Mouse (Mus musculus): ENCODE data around the gene Tnfrsf9. TPM values are rescaled to one million over a fixed set of nuclear protein-coding genes. Genes with fewer than 3 reads are reported as not detected.

Gene Tnfrsf9
- polyA plus RNA-seq, 1 experiment from 2014 or later = 0.80 TPM

- H3K4me1 ChIP-seq (ENCODE audit: control insufficient read depth, insufficient read depth, low read length) = no peaks in the 10 kb centered on the region
Measured at GRCm38 (mm10) chr4:150975145-150975544, 60.8 kb downstream of the Tnfrsf9 start.

GRCm38 (mm10) chr4:150978156-150978910 is 64.0 kb downstream of the Tnfrsf9 start:
- Histone ChIP-seq H3K9me3 (ENCODE audit: control insufficient read depth, low read depth, low read length) (no peaks in the 10 kb centered on the region), H3K27me3 (ENCODE audit: control insufficient read depth, insufficient read depth, low read length) (no peaks in the 10 kb centered on the region), H3K4me3 (ENCODE audit: low read depth, low read length) (no peak overlapping the region), H3K27ac (ENCODE audit: low read length) (no peak overlapping the region), H3K4me2 (replicated peaks; ENCODE audit: low read depth, low read length) (no peak overlapping the region), H3K9ac (replicated peaks; ENCODE audit: low read depth, low read length) (no peak overlapping the region), H3K36me3 (ENCODE audit: control insufficient read depth, insufficient read depth, low read length) (no peaks in the 10 kb centered on the region), H3K4me1 (ENCODE audit: control insufficient read depth, insufficient read depth, low read length) (no peaks in the 10 kb centered on the region)
- 80% methylated on average over 21 of the region's 21 CpGs for WGBS
- no peak for ATAC-seq (ENCODE audit: insufficient number of reproducible peaks, insufficient read depth, low FRiP score, low read depth)

More at GRCm38 (mm10) chr4:150975145-150975544, 60.8 kb downstream of the Tnfrsf9 start:
- no peaks in the 10 kb centered on the region for H3K36me3 ChIP-seq (ENCODE audit: control insufficient read depth, insufficient read depth, low read length)
- H3K9ac ChIP-seq (replicated peaks; ENCODE audit: low read depth, low read length) = no peak overlapping the region
- H3K4me2 ChIP-seq (replicated peaks; ENCODE audit: low read depth, low read length) = no peak overlapping the region
- H3K9me3 ChIP-seq (ENCODE audit: control insufficient read depth, low read depth, low read length) = no peaks in the 10 kb centered on the region
- no peaks in the 10 kb centered on the region for H3K27me3 ChIP-seq (ENCODE audit: control insufficient read depth, insufficient read depth, low read length)
- H3K27ac ChIP-seq (ENCODE audit: low read length) = no peak overlapping the region
- 18% methylated on average over 1 of the region's 1 CpGs for WGBS
- no peak overlapping the region for H3K4me3 ChIP-seq (ENCODE audit: low read depth, low read length)
- ATAC-seq (ENCODE audit: insufficient number of reproducible peaks, insufficient read depth, low FRiP score, low read depth) = no peak

DNA sequence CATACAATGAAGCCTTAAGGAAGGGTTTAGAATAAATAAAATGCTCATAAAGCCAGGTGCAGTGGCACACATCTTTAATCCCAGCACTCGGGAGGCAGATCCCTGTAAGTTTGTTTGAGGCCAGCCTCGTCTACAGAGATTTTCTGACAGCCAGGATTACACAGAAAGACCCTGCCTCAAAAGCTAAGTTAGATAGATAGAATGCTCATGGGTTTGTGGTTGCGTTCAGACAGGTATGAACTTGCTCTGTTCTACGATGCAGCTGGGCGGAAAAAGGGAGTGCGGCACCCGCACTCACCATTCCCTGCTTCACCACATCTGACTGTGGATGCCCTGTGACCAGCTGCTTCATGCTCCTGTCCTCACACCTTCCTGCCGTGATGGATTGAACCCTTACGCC is 65.1 kb downstream of the Tnfrsf9 start:
- no peaks in the 10 kb centered on the region for H3K9me3 ChIP-seq (ENCODE audit: control insufficient read depth, low read depth, low read length)
- H3K36me3 ChIP-seq (ENCODE audit: control insufficient read depth, insufficient read depth, low read length) = no peaks in the 10 kb centered on the region
- H3K4me1 ChIP-seq (ENCODE audit: control insufficient read depth, insufficient read depth, low read length) = no peaks in the 10 kb centered on the region
- WGBS = 73% methylated on average over 9 of the region's 9 CpGs
- no peak for ATAC-seq (ENCODE audit: insufficient number of reproducible peaks, insufficient read depth, low FRiP score, low read depth)
- H3K9ac ChIP-seq (replicated peaks; ENCODE audit: low read depth, low read length) = no peak overlapping the region
- no peaks in the 10 kb centered on the region for H3K27me3 ChIP-seq (ENCODE audit: control insufficient read depth, insufficient read depth, low read length)
- H3K27ac ChIP-seq (ENCODE audit: low read length) = no peak overlapping the region
- no peak overlapping the region for H3K4me3 ChIP-seq (ENCODE audit: low read depth, low read length)
- H3K4me2 ChIP-seq (replicated peaks; ENCODE audit: low read depth, low read length) = no peak overlapping the region

- no peak overlapping the region for H3K27ac ChIP-seq (ENCODE audit: low read length)
- H3K36me3 ChIP-seq (ENCODE audit: control insufficient read depth, insufficient read depth, low read length) = no peaks in the 10 kb centered on the region
- H3K9me3 ChIP-seq (ENCODE audit: control insufficient read depth, low read depth, low read length) = no peaks in the 10 kb centered on the region
- no peak overlapping the region for H3K4me2 ChIP-seq (replicated peaks; ENCODE audit: low read depth, low read length)
- 88% methylated on average over 5 of the region's 5 CpGs for WGBS
- H3K4me1 ChIP-seq (ENCODE audit: control insufficient read depth, insufficient read depth, low read length) = no peaks in the 10 kb centered on the region
- no peak overlapping the region for H3K4me3 ChIP-seq (ENCODE audit: low read depth, low read length)
- ATAC-seq (ENCODE audit: insufficient number of reproducible peaks, insufficient read depth, low FRiP score, low read depth) = no peak
- no peaks in the 10 kb centered on the region for H3K27me3 ChIP-seq (ENCODE audit: control insufficient read depth, insufficient read depth, low read length)
- H3K9ac ChIP-seq (replicated peaks; ENCODE audit: low read depth, low read length) = no peak overlapping the region
Measured at GRCm38 (mm10) chr4:150980153-150980552, 65.8 kb downstream of the Tnfrsf9 start.

- no peak overlapping the region for H3K4me3 ChIP-seq (ENCODE audit: low read depth, low read length)
- H3K4me2 ChIP-seq (replicated peaks; ENCODE audit: low read depth, low read length) = no peak overlapping the region
- no peaks in the 10 kb centered on the region for H3K27me3 ChIP-seq (ENCODE audit: control insufficient read depth, insufficient read depth, low read length)
- no peak overlapping the region for H3K27ac ChIP-seq (ENCODE audit: low read length)
- no peaks in the 10 kb centered on the region for H3K4me1 ChIP-seq (ENCODE audit: control insufficient read depth, insufficient read depth, low read length)
- H3K9me3 ChIP-seq (ENCODE audit: control insufficient read depth, low read depth, low read length) = no peaks in the 10 kb centered on the region; the same call in 1 of the 2 replicates
- WGBS = 43% methylated on average over 6 of the region's 6 CpGs
- no peak overlapping the region for H3K9ac ChIP-seq (replicated peaks; ENCODE audit: low read depth, low read length)
- ATAC-seq (ENCODE audit: insufficient number of reproducible peaks, insufficient read depth, low FRiP score, low read depth) = no peak
- no peaks in the 10 kb centered on the region for H3K36me3 ChIP-seq (ENCODE audit: control insufficient read depth, insufficient read depth, low read length)
Measured at GRCm38 (mm10) chr4:150990148-150990547, 75.8 kb downstream of the Tnfrsf9 start.

Other genes with a start within 250 kb of the Tnfrsf9 start
- gene Errfi1, start 60.6 kb upstream of the Tnfrsf9 start, polyA plus RNA-seq (2014; fragmentation: Nextera tagmentation; extraction: Ambion mirVana) = 36.4 and 37.3 TPM in 2 replicates
- gene Park7, start 125 bp upstream of the Tnfrsf9 start, polyA plus RNA-seq (2014; fragmentation: Nextera tagmentation; extraction: Ambion mirVana) = 439 and 440 TPM in 2 replicates
- not detected in 2 replicates for gene Uts2, start 82.5 kb downstream of the Tnfrsf9 start, polyA plus RNA-seq (2014; fragmentation: Nextera tagmentation; extraction: Ambion mirVana)
- gene Per3, start 130.1 kb downstream of the Tnfrsf9 start, polyA plus RNA-seq (2014; fragmentation: Nextera tagmentation; extraction: Ambion mirVana) = 8.1 and 9.1 TPM in 2 replicates
- 97.5 and 121 TPM in 2 replicates for gene Vamp3, start 143.4 kb downstream of the Tnfrsf9 start, polyA plus RNA-seq (2014; fragmentation: Nextera tagmentation; extraction: Ambion mirVana)
- 0.35 TPM in 1 of 2 replicates, not detected in the other for gene Gm13090, start 175.0 kb downstream of the Tnfrsf9 start, polyA plus RNA-seq (2014; fragmentation: Nextera tagmentation; extraction: Ambion mirVana)